Mouse (Mus musculus): ENCODE data around the gene Ate1. TPM values are rescaled to one million over a fixed set of nuclear protein-coding genes. Genes with fewer than 3 reads are reported as not detected.

Gene Ate1
- polyA plus RNA-seq, 1 experiment from 2014 or later = 19.2 TPM

DNA sequence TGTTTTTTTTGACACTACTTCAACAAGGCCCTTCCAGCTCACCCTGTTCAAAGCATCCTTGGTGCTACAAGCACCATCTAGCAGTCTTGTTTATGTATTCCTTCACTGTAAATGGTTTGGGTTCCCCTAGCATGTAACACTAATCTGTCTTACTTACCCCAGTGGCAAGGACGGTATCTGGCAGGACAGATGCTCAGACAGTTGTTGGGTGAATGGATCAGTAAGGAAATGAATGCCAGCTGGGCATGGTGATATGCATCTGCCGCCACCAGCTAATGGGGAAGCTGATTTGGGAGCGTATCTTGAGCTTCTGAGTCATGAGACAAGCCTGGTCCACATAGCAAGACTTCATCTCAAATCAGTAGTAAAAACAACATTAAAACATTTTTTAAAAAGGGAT lies 141.9 kb downstream of the Ate1 start:
- H3K9me3 ChIP-seq (replicated peaks; ENCODE audit: control insufficient read depth, low read length) = no peaks in the 10 kb centered on the region
- no peaks in the 10 kb centered on the region for H3K4me1 ChIP-seq (ENCODE audit: control insufficient read depth, low read depth, low read length)
- H3K9ac ChIP-seq (ENCODE audit: low read depth, low read length) = no peak overlapping the region
- 26% methylated on average over 3 of the region's 3 CpGs for WGBS (ENCODE audit: insufficient replicate concordance)
- H3K27me3 ChIP-seq (ENCODE audit: control insufficient read depth, insufficient read depth, low read depth, low read length) = no peaks in the 10 kb centered on the region
- no peak overlapping the region for H3K27ac ChIP-seq (ENCODE audit: low read length)
- no peak overlapping the region for H3K4me3 ChIP-seq (ENCODE audit: low read depth, low read length)
- H3K36me3 ChIP-seq (ENCODE audit: control insufficient read depth, insufficient read depth) = no peaks in the 10 kb centered on the region
- no peak overlapping the region for H3K4me2 ChIP-seq (ENCODE audit: low read depth, low read length)
- ATAC-seq (ENCODE audit: low read depth) = no peak

DNA sequence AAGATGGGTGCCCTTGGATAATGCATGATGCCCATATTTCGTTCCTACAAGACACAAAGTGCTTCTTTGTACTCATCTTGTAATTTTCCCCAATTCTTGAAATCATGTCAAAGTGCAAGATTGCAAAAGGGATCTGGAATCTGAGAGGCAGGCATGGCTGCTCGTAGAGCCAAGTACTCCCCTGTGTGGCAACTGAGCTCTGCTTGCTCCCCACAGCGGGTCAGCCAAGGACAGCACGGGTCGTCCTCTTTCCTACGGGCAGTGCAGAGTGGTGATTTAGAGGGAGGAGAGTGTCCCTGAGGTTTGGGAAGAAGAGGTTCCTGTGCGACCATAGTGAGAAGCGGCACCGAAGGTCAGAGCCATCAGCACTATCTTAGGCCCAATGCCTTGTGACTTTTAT lies 145.9 kb downstream of the Ate1 start:
- Histone ChIP-seq H3K4me1 (ENCODE audit: control insufficient read depth, low read depth, low read length) (no peaks in the 10 kb centered on the region), H3K4me3 (ENCODE audit: low read depth, low read length) (no peak overlapping the region), H3K4me2 (ENCODE audit: low read depth, low read length) (no peak overlapping the region), H3K36me3 (ENCODE audit: control insufficient read depth, insufficient read depth) (no peaks in the 10 kb centered on the region), H3K27me3 (ENCODE audit: control insufficient read depth, insufficient read depth, low read depth, low read length) (no peaks in the 10 kb centered on the region), H3K9me3 (replicated peaks; ENCODE audit: control insufficient read depth, low read length) (no peaks in the 10 kb centered on the region), H3K9ac (ENCODE audit: low read depth, low read length) (no peak overlapping the region), H3K27ac (ENCODE audit: low read length) (no peak overlapping the region)
- 61% methylated on average over 9 of the region's 9 CpGs for WGBS (ENCODE audit: insufficient replicate concordance)
- ATAC-seq (ENCODE audit: low read depth) = no peak

DNA sequence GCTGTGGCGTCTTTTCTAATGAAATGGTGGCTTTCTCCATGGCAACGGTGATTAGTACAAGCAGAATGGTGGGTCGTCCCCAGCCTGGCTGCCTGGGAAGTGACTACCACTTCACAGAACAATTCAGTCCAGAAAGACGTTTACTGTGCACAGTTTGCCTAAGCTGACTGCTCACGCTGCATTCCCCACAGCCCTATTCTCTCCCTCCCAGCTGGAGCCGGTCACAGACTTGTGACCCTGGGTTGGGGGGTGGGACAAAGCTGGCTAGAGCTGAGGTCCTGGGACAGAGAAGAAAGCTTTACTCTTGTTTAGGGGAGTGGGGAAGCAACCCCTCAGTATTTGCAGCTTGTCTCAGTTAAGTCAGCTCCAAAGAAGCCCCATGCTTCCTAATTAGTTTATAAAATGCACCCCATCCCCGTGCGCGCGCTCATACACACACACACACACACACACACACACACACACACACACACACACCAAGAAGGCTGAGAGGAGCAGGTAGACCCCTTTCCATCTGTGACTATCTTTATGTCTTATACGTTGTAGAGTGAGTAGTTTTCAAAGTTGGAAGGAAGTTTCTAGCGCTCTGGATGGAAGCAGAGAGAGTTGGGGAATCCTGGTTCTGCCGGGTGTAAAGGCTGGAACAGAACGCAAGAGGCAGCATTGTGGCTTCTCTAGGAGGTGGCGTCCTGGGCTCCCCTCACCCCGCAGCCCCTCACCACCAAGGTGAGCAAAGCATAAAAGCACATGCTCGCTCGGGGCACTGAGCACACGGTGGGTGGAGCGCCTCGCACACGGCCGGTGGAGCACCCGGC lies 151.1 kb downstream of the Ate1 start:
- H3K27me3 ChIP-seq (ENCODE audit: control insufficient read depth, insufficient read depth, low read depth, low read length) = no peaks in the 10 kb centered on the region
- H3K4me1 ChIP-seq (ENCODE audit: control insufficient read depth, low read depth, low read length) = no peaks in the 10 kb centered on the region
- H3K27ac ChIP-seq (ENCODE audit: low read length) = no peak overlapping the region
- H3K36me3 ChIP-seq (ENCODE audit: control insufficient read depth, insufficient read depth) = no peaks in the 10 kb centered on the region
- H3K9me3 ChIP-seq (replicated peaks; ENCODE audit: control insufficient read depth, low read length) = no peaks in the 10 kb centered on the region
- 54% methylated on average over 24 of the region's 24 CpGs for WGBS (ENCODE audit: insufficient replicate concordance)
- no peak overlapping the region for H3K4me3 ChIP-seq (ENCODE audit: low read depth, low read length)
- H3K9ac ChIP-seq (ENCODE audit: low read depth, low read length) = no peak overlapping the region
- H3K4me2 ChIP-seq (ENCODE audit: low read depth, low read length) = no peak overlapping the region
- ATAC-seq (ENCODE audit: low read depth) = no peak

DNA sequence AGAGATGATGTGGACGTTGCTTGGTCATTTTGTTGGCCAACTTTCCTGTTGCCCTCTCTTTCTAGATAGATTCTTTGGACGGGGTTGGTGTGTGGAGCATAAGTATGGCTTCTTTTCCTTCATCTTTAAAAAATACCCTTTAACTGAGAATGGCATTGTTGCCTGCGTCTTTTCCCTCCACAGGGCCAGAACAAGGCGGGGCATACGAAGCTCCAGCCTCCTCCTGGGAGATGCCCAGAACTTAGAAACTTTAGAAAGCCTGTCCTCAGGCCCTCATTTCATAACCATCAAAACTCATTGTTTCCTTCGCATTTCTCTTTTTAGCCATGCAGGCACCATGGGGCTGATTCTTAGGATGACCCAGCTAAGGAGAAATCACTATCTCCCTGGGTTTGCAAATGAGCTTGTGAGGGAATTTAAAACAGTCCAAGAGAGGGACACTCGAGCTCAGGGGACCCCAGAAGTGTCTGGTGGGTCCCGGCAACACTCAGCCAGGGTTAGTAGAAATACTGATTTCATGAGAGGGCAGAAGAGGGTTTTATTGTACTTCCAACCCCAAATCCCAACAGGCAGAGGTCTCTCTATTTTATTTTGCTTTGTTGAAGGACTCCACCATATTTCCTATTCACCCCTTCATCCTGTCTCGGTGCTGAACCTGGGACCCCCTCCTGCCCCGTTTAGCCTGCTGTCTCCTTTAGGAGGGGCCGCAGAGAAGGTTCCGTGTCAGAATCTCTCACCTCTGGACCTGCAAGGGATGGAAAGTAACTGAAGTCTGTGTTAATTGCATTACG lies 151.9 kb downstream of the Ate1 start:
- H3K27me3 ChIP-seq (ENCODE audit: control insufficient read depth, insufficient read depth, low read depth, low read length) = no peaks in the 10 kb centered on the region
- no peaks in the 10 kb centered on the region for H3K9me3 ChIP-seq (replicated peaks; ENCODE audit: control insufficient read depth, low read length)
- no peaks in the 10 kb centered on the region for H3K36me3 ChIP-seq (ENCODE audit: control insufficient read depth, insufficient read depth)
- H3K4me1 ChIP-seq (ENCODE audit: control insufficient read depth, low read depth, low read length) = no peaks in the 10 kb centered on the region
- ATAC-seq (ENCODE audit: low read depth) = no peak
- H3K4me2 ChIP-seq (ENCODE audit: low read depth, low read length) = no peak overlapping the region
- H3K9ac ChIP-seq (ENCODE audit: low read depth, low read length) = no peak overlapping the region
- H3K4me3 ChIP-seq (ENCODE audit: low read depth, low read length) = no peak overlapping the region
- 48% methylated on average over 13 of the region's 13 CpGs for WGBS (ENCODE audit: insufficient replicate concordance)
- H3K27ac ChIP-seq (ENCODE audit: low read length) = no peak overlapping the region

DNA sequence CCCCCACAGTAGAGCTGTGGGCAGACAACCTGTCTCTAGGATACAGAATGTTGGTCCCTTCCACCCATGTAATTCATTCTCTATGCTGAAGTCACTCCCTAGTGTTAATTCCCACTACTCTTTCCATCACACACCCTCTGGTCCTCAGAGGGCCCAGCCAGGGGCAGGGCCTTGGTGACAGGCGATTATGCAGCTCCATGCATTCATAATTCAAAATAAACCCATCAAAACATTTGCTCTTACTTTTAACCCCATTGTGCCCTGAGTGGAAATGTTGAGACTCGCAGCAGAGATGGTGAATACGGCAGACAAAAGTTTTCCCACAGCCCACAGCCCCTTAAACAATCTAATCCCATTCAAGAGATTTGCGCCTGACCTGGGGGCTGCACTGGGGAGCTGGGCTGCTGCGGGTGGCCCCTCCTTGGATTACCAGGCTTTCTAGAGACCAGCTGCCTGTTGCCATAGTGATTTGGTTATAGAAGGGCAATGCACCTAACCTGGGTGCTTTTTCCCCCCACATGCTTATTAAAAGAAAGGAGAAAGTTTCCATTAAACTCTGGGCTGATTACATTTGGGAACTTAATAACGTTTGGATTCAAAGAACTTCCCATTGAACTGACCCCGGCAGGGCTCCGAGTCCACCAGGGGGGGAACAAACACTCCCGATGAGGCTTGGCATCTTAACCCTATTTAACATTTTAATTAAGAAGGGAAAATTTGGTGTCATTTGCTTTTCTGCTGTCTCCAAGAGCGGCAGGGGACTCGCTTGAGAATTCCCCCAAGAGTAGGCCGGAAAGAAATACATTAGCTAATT lies 152.7 kb downstream of the Ate1 start:
- WGBS (ENCODE audit: insufficient replicate concordance) = 52% methylated on average over 12 of the region's 12 CpGs

DNA sequence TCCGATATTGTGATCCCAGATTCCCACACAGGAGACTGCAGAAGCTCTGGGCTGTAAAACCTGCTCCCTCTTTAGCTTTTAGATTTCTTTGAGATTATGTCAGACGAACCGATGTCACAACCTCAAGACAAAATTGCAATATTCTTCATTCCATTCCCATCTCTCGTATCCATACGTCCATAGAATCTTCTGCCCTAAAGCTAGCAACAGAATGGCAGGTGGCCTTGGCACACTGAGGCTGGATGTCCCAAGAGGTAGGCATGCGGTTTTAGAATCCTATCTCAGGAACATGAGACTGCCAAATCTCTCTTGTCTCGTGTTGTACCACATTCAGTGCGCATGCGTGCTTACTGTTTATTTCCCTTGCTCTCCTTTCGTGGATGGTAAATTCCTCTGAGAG lies 154.5 kb downstream of the Ate1 start:
- Histone ChIP-seq H3K9ac (ENCODE audit: low read depth, low read length) (no peak overlapping the region), H3K4me3 (ENCODE audit: low read depth, low read length) (no peak overlapping the region), H3K27ac (ENCODE audit: low read length) (no peak overlapping the region), H3K36me3 (ENCODE audit: control insufficient read depth, insufficient read depth) (no peaks in the 10 kb centered on the region), H3K4me1 (ENCODE audit: control insufficient read depth, low read depth, low read length) (no peaks in the 10 kb centered on the region), H3K27me3 (ENCODE audit: control insufficient read depth, insufficient read depth, low read depth, low read length) (no peaks in the 10 kb centered on the region), H3K9me3 (replicated peaks; ENCODE audit: control insufficient read depth, low read length) (no peaks in the 10 kb centered on the region), H3K4me2 (ENCODE audit: low read depth, low read length) (no peak overlapping the region)
- 71% methylated on average over 10 of the region's 10 CpGs for WGBS (ENCODE audit: insufficient replicate concordance)
- ATAC-seq (ENCODE audit: low read depth) = no peak

More for the DNA sequence above, 152.7 kb downstream of the Ate1 start:
- Histone ChIP-seq H3K27me3 (ENCODE audit: control insufficient read depth, insufficient read depth, low read depth, low read length) (no peaks in the 10 kb centered on the region), H3K4me1 (ENCODE audit: control insufficient read depth, low read depth, low read length) (no peaks in the 10 kb centered on the region), H3K4me3 (ENCODE audit: low read depth, low read length) (no peak overlapping the region), H3K9ac (ENCODE audit: low read depth, low read length) (no peak overlapping the region), H3K27ac (ENCODE audit: low read length) (no peak overlapping the region), H3K36me3 (ENCODE audit: control insufficient read depth, insufficient read depth) (no peaks in the 10 kb centered on the region), H3K9me3 (replicated peaks; ENCODE audit: control insufficient read depth, low read length) (no peaks in the 10 kb centered on the region), H3K4me2 (ENCODE audit: low read depth, low read length) (no peak overlapping the region)
- ATAC-seq (ENCODE audit: low read depth) = no peak

Other genes starting within 250 kb of the Ate1 start
- 71.7 and 77.4 TPM in 2 replicates for gene Nsmce4a, start 52.7 kb upstream of the Ate1 start, polyA plus RNA-seq (2015; fragmentation: Nextera tagmentation; extraction: Ambion mirVana)
- 2.2 and 3.3 TPM in 2 replicates for gene Tacc2, start 57.1 kb upstream of the Ate1 start, polyA plus RNA-seq (2015; fragmentation: Nextera tagmentation; extraction: Ambion mirVana)